Comparison of ENCODE assay signal across 25 mouse cellular contexts in the genomic region with DNA sequence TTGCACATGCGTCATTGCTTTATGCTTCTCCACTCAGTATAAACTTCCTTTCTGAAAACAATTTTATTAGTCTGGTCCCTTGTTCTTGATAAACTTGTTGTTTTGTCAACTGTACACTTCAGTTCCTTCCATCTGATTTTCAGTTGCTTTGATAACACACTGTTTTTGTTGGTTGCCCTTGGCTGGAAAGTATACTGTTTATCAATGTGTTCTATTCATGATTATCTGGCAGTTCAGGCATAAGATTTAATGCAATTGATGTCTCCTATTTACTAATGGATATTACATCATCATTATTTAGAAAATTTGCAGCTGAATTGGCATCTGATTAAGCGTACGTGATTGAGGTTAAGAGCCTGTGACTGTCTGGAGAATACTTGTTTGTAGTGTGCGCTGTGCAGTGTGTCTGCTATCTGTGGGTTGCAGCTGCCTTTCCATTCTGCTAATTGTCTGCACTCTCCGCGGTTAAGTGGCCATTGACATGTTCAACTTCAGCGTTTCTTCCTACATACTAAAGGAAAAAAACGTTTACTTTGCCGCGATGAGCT.
DNase-seq lines count a peak whose midpoint lies in the region; ATAC-seq and TF ChIP-seq lines count a peak whose summit lies in the region.
"Had no signal": no experiment of that assay in that cellular context is flagged by ENCODE, and none has a peak within 500 bp of the region (broad histone marks: within the 10 kb centered on the region; RNA-seq: fewer than 3 reads in every experiment).

No protein-coding gene starts in this region.

- peak; percentile 21 for DNase-seq in lung, embryonic 14.5 days
- DNase-seq in lung, postnatal 14 days = no peak
- DNase-seq in neural tube, embryonic 10.5 days (ENCODE audit: extremely low spot score, low spot score) = no peak
- peak; percentile 29 for DNase-seq in midbrain, embryonic 14.5 days
- no peak for DNase-seq in left cerebral cortex, postnatal 36 days (ENCODE audit: low spot score in 2 of 2)
- DNase-seq in adrenal gland, adult (ENCODE audit: inconsistent age in 2 of 2, low spot score in 1 of 2) = no peak
- DNase-seq: adrenal gland, postnatal 10 days; B cell, adult 2 months; cerebellum, adult 8-10 months; cerebellum, postnatal 36 days; embryo, embryonic 11 days; kidney, adult 9 months; kidney, postnatal 14 days; liver had no signal

- H3K9ac ChIP-seq in lung, embryonic 14.5 days = no peak overlapping the region
- H3K9ac ChIP-seq in neural tube, embryonic 12.5 days = no peak overlapping the region
- H3K9ac ChIP-seq in forebrain, embryonic 13.5 days = no peak overlapping the region
- no peak overlapping the region for H3K9ac ChIP-seq in midbrain, embryonic 14.5 days (replicated peaks; ENCODE audit: low read length)
- H3K9ac ChIP-seq: embryonic facial prominence, embryonic 13.5 days; liver, embryonic 15.5 days had no signal

- ATAC-seq in lung, embryonic 14.5 days (ENCODE audit: insufficient read depth) = no peak; the same call in 1 of the 2 replicates
- ATAC-seq in neural tube, embryonic 12.5 days (ENCODE audit: low FRiP score, low read depth) = peak; percentile 86
- ATAC-seq in forebrain, embryonic 13.5 days = peak; percentile 95
- no peak for ATAC-seq in midbrain, embryonic 14.5 days (ENCODE audit: low FRiP score, low TSS enrichment)

- TF ChIP-seq CTCF in lung, embryonic 14.5 days (IDR thresholded peaks at IDR 0.05; ENCODE audit: low read depth) = no peak

- 42% methylated on average over 10 of the region's 10 CpGs for WGBS in lung, embryonic 14.5 days
- 67% methylated on average over 10 of the region's 10 CpGs for WGBS in neural tube, embryonic 12.5 days
- 45% methylated on average over 10 of the region's 10 CpGs for WGBS in forebrain, embryonic 13.5 days
- WGBS in midbrain, embryonic 14.5 days = 60% methylated on average over 10 of the region's 10 CpGs

- H3K9me3 ChIP-seq in lung, embryonic 14.5 days (ENCODE audit: low read depth, low read length) = no peaks in the 10 kb centered on the region
- H3K9me3 ChIP-seq in neural tube, embryonic 12.5 days = no peaks in the 10 kb centered on the region
- no peaks in the 10 kb centered on the region for H3K9me3 ChIP-seq in forebrain, embryonic 13.5 days (replicated peaks)
- no peaks in the 10 kb centered on the region for H3K9me3 ChIP-seq in midbrain, embryonic 14.5 days (ENCODE audit: control insufficient read depth, low read length)
- H3K9me3 ChIP-seq: embryonic facial prominence, embryonic 13.5 days; heart, embryonic 10.5 days; limb, embryonic 10.5 days; liver, embryonic 15.5 days; megakaryocyte, embryonic 14.5 days had no signal

- H3K27me3 ChIP-seq in lung, embryonic 14.5 days (ENCODE audit: insufficient read depth, low read length) = no peaks in the 10 kb centered on the region
- no peaks in the 10 kb centered on the region for H3K27me3 ChIP-seq in neural tube, embryonic 12.5 days (replicated peaks)
- H3K27me3 ChIP-seq in forebrain, embryonic 13.5 days = no peaks in the 10 kb centered on the region
- no peaks in the 10 kb centered on the region for H3K27me3 ChIP-seq in midbrain, embryonic 14.5 days (ENCODE audit: control insufficient read depth, insufficient read depth, low read length)
- H3K27me3 ChIP-seq: CH12.LX; embryonic facial prominence, embryonic 13.5 days; liver, embryonic 15.5 days; megakaryocyte, embryonic 14.5 days had no signal

- no peak overlapping the region for H3K4me2 ChIP-seq in lung, embryonic 14.5 days
- H3K4me2 ChIP-seq in neural tube, embryonic 12.5 days (replicated peaks) = no peak overlapping the region
- H3K4me2 ChIP-seq in forebrain, embryonic 13.5 days = no peak overlapping the region
- no peak overlapping the region for H3K4me2 ChIP-seq in midbrain, embryonic 14.5 days (ENCODE audit: low read length)
- H3K4me2 ChIP-seq: embryonic facial prominence, embryonic 13.5 days; liver, embryonic 15.5 days had no signal

- H3K36me3 ChIP-seq in lung, embryonic 14.5 days (ENCODE audit: insufficient read depth) = no peaks in the 10 kb centered on the region
- H3K36me3 ChIP-seq in neural tube, embryonic 12.5 days = no peaks in the 10 kb centered on the region
- H3K36me3 ChIP-seq in forebrain, embryonic 13.5 days (ENCODE audit: poor library complexity, severe bottlenecking) = no peaks in the 10 kb centered on the region
- H3K36me3 ChIP-seq in midbrain, embryonic 14.5 days (ENCODE audit: control insufficient read depth, insufficient read depth, low read length) = no peaks in the 10 kb centered on the region
- H3K36me3 ChIP-seq: embryonic facial prominence, embryonic 13.5 days; G1E; heart, embryonic 10.5 days; limb, embryonic 10.5 days; liver, embryonic 15.5 days had no signal

- H3K4me3 ChIP-seq in lung, embryonic 14.5 days (ENCODE audit: low read depth, low read length) = no peak overlapping the region
- no peak overlapping the region for H3K4me3 ChIP-seq in neural tube, embryonic 12.5 days
- no peak overlapping the region for H3K4me3 ChIP-seq in forebrain, embryonic 13.5 days
- H3K4me3 ChIP-seq in midbrain, embryonic 14.5 days (replicated peaks; ENCODE audit: low read depth, low read length) = no peak overlapping the region
- H3K4me3 ChIP-seq: embryonic facial prominence, embryonic 13.5 days; erythroblast, embryonic 14.5 days; heart, embryonic 10.5 days; limb, embryonic 10.5 days; liver, embryonic 15.5 days; myocyte had no signal

- intact Hi-C loops in left cerebral cortex, postnatal 36 days (cut with DNase I) = no loop called here

- no peak overlapping the region for H3K27ac ChIP-seq in lung, embryonic 14.5 days (ENCODE audit: low read depth)
- no peak overlapping the region for H3K27ac ChIP-seq in neural tube, embryonic 12.5 days
- no peak overlapping the region for H3K27ac ChIP-seq in forebrain, embryonic 13.5 days
- H3K27ac ChIP-seq in midbrain, embryonic 14.5 days (replicated peaks; ENCODE audit: low read depth, low read length) = no peak overlapping the region
- H3K27ac ChIP-seq: embryonic facial prominence, embryonic 13.5 days; heart, embryonic 10.5 days; limb, embryonic 10.5 days; liver, embryonic 15.5 days had no signal

- no peaks in the 10 kb centered on the region for H3K4me1 ChIP-seq in lung, embryonic 14.5 days (ENCODE audit: insufficient read depth)
- H3K4me1 ChIP-seq in neural tube, embryonic 12.5 days = no peaks in the 10 kb centered on the region
- peaks cover 12% of the 10 kb centered on the region for H3K4me1 ChIP-seq in forebrain, embryonic 13.5 days
- no peaks in the 10 kb centered on the region for H3K4me1 ChIP-seq in midbrain, embryonic 14.5 days (ENCODE audit: control insufficient read depth, insufficient read depth, low read length)
- H3K4me1 ChIP-seq: embryonic facial prominence, embryonic 13.5 days; heart, embryonic 10.5 days; limb, embryonic 10.5 days; liver, embryonic 15.5 days; megakaryocyte, embryonic 14.5 days had no signal

Comparison
In these comparisons a context has a peak if more than half of its experiments do, and no peak if none do; other contexts are left out.
1. DNase-seq: peak in lung, embryonic 14.5 days (single experiment) and midbrain, embryonic 14.5 days (single experiment); none in lung, postnatal 14 days (single experiment), neural tube, embryonic 10.5 days (single experiment), left cerebral cortex, postnatal 36 days (0 of 2) and adrenal gland, adult (0 of 2).
2. ATAC-seq: peak in neural tube, embryonic 12.5 days (single experiment) and forebrain, embryonic 13.5 days (single experiment); none in lung, embryonic 14.5 days (single experiment) and midbrain, embryonic 14.5 days (single experiment).